Mouse (Mus musculus) liver, embryonic 14.5 days (tissue): ENCODE data around the gene Mst1. TPM values are rescaled to one million over a fixed set of nuclear protein-coding genes. Genes with fewer than 3 reads are reported as not detected.

Experiments
- ATAC-seq: fragments of 200-750 bp; cut with Nextera tagmentation; 2 replicates; pipeline ENCODE4 v1.8.0; 2017; ENCODE audit warnings: moderate number of reproducible peaks, mild to moderate bottlenecking, moderate library complexity; ENCODE audit not compliant: insufficient read depth
- DNase-seq, 3 experiments: peaks; one replicate each; pipeline ENCODE4 v3.0.0-alpha.2; 2012 to 2013; ENCODE audit warnings: low read depth in 3 of 3, low spot score in 3 of 3
- H3K27ac ChIP-seq: fragments of 300-500 bp; sonication (generic); 2 replicates; pipeline ENCODE4 v1.5.1; 2014; ENCODE audit warnings: moderate library complexity, mild to moderate bottlenecking, control low read depth, inconsistent platforms
- H3K27me3 ChIP-seq: fragments of 300-500 bp; sonication (generic); 2 replicates; pipeline ENCODE4 v1.6.1; 2014; ENCODE audit warnings: mild to moderate bottlenecking, low read length, moderate library complexity; ENCODE audit not compliant: control insufficient read depth, insufficient read depth
- H3K36me3 ChIP-seq: fragments of 300-500 bp; sonication (generic); replicated peaks from 2 replicates; pipeline ENCODE4 v1.6.1; 2014; ENCODE audit warnings: low read depth; ENCODE audit not compliant: control insufficient read depth, insufficient read depth
- H3K4me1 ChIP-seq, 2 experiments: fragments of 200-500 bp in 1 of 2; fragments of 300-500 bp in 1 of 2; sonication (generic) in 1 of 2; replicated peaks; 2 replicates each; pipeline ENCODE4 v1.6.1; 2012 to 2014; ENCODE audit warnings: antibody characterized with exemption in 1 of 2, inconsistent platforms in 1 of 2, low read length in 1 of 2; ENCODE audit not compliant: control insufficient read depth in 2 of 2, insufficient read depth in 2 of 2
- H3K4me2 ChIP-seq: fragments of 300-500 bp; sonication (generic); 2 replicates; pipeline ENCODE4 v1.6.1; 2014; ENCODE audit warnings: low read depth, mild to moderate bottlenecking, control low read depth, moderate library complexity
- H3K4me3 ChIP-seq, 2 experiments: fragments of 200-500 bp in 1 of 2; fragments of 300-500 bp in 1 of 2; sonication (generic) in 1 of 2; 2 replicates each; pipeline ENCODE4 v1.5.1; 2012 to 2014; ENCODE audit warnings: low read depth in 2 of 2, low read length in 2 of 2, mild to moderate bottlenecking in 2 of 2, control low read depth in 1 of 2, inconsistent platforms in 1 of 2, moderate library complexity in 1 of 2; ENCODE audit not compliant: insufficient read depth in 1 of 2
- H3K9ac ChIP-seq: fragments of 300-500 bp; sonication (generic); replicated peaks from 2 replicates; pipeline ENCODE4 v1.6.1; 2014; ENCODE audit warnings: mild to moderate bottlenecking, control low read depth, moderate library complexity
- H3K9me3 ChIP-seq: fragments of 300-500 bp; sonication (generic); 2 replicates; pipeline ENCODE4 v1.6.1; 2016; ENCODE audit warnings: low read length, mixed read lengths; ENCODE audit not compliant: control insufficient read depth
- CTCF ChIP-seq: IDR thresholded peaks from 2 replicates; pipeline ENCODE4 v1.5.1; 2016; ENCODE audit warnings: antibody characterized with exemption, low read depth, control low read depth
- EP300 ChIP-seq: IDR thresholded peaks from 2 replicates; pipeline ENCODE4 v1.6.1; 2016; ENCODE audit warnings: antibody characterized with exemption, low read depth
- WGBS: fragments of 180-500 bp; shearing (Covaris S2); extraction: QIAGEN DNeasy Blood & Tissue Kit; methylation state at CpG from one replicate; pipeline ENCODE4 v1.1.7; 2014; ENCODE audit not compliant: insufficient replicate concordance; 5-methylcytosine and 5-hydroxymethylcytosine counted together
- polyA plus RNA-seq, 2 experiments: library from polyadenylated mRNA; depleted of rRNA in 1 of 2; stranded (reverse) in 1 of 2; unstranded in 1 of 2; fragments of >200 nt; fragmentation: Nextera tagmentation in 1 of 2; extraction: Ambion mirVana in 1 of 2; gene quantifications; 2 replicates each; pipeline versions ENCODE4 v1.2.1 to v1.2.3; 2012 to 2014

Mst1 gene
- polyA plus RNA-seq, 2 experiments = 21.0 to 24.1 TPM

- Histone ChIP-seq H3K4me2 (no peak overlapping the region), H3K27ac (no peak overlapping the region), H3K9me3 (no peaks in the 10 kb centered on the region), H3K36me3 (peaks cover 87% of the 10 kb centered on the region), H3K4me1 (peaks cover 5 to 15% of the 10 kb centered on the region in 2 experiments), H3K27me3 (no peaks in the 10 kb centered on the region), H3K4me3 (no peak overlapping the region), H3K9ac (no peak overlapping the region)
- TF ChIP-seq CTCF (no peak), EP300 (no peak)
- 93% methylated on average over 22 of the region's 22 CpGs for WGBS
- ATAC-seq (no peak), DNase-seq (no peak)
Observed at GRCm38 (mm10) chr9:108054331-108055040, 25.8 kb upstream of the Mst1 start.

DNA sequence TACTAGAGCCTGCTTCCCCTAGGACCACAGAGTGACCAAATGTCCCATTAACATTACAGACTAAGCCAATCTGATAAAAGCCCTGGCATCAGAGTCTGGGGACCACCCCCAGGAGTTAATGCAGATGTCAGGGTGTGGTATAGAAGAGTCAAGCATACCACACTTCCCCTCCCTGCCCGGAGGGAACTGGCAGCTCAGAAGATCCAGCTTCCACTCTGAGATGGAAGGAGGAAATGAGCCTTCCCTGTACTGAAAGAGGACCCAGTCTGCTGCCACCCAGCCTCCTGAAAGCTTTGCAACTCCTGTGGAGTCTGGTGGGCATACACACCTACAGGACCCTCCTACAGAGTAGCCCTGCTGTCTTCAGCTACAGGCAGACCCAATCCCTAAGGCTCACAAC, 25.2 kb upstream of the Mst1 start:
- 41% methylated on average over 1 of the region's 1 CpGs for WGBS

DNA sequence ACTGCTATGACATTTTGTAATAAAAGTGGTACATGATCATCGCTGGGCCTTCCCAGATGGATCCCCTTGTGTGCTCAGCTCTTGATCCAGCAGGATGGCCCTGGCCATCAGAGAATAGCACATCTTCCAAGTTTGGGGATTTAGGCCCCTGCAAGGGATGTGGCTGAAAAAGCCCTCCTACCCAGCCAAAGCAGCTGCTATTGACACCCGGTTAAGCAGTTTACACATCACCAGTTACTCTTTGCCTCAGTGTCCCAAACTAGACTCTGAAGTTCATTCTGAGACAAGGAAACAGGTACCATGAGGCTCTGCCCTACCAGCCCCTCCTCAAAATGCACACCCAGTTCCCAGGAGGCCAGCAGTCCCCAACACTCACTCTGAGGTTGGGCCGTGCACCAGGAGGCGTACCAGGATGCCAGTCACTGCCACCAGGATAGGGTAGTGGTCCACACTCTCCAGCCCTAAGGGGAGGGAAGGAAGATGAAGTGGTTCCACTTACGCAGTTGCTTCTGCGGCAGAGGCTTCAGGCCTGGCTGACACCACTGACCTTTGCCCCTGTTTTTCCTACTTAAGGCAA, 24.5 kb upstream of the Mst1 start:
- Histone ChIP-seq H3K27ac (no peak overlapping the region), H3K27me3 (no peaks in the 10 kb centered on the region), H3K4me3 (no peak overlapping the region), H3K4me1 (peaks cover 0 to 6% of the 10 kb centered on the region in 2 experiments; a peak in 2 of 4 replicates), H3K9me3 (no peaks in the 10 kb centered on the region), H3K4me2 (no peak overlapping the region), H3K9ac (no peak overlapping the region), H3K36me3 (peaks cover 93% of the 10 kb centered on the region)
- WGBS = 94% methylated on average over 6 of the region's 6 CpGs
- no peak for DNase-seq
- TF ChIP-seq EP300 (no peak), CTCF (no peak)
- ATAC-seq = no peak

More for the DNA sequence above, 25.2 kb upstream of the Mst1 start:
- TF ChIP-seq EP300 (no peak), CTCF (no peak)
- ATAC-seq = no peak
- Histone ChIP-seq H3K4me1 (peaks cover 2 to 9% of the 10 kb centered on the region in 2 experiments), H3K4me3 (no peak overlapping the region), H3K9me3 (no peaks in the 10 kb centered on the region), H3K27me3 (no peaks in the 10 kb centered on the region), H3K27ac (no peak overlapping the region), H3K36me3 (peaks cover 93% of the 10 kb centered on the region), H3K4me2 (no peak overlapping the region), H3K9ac (no peak overlapping the region)
- no peak for DNase-seq

DNA sequence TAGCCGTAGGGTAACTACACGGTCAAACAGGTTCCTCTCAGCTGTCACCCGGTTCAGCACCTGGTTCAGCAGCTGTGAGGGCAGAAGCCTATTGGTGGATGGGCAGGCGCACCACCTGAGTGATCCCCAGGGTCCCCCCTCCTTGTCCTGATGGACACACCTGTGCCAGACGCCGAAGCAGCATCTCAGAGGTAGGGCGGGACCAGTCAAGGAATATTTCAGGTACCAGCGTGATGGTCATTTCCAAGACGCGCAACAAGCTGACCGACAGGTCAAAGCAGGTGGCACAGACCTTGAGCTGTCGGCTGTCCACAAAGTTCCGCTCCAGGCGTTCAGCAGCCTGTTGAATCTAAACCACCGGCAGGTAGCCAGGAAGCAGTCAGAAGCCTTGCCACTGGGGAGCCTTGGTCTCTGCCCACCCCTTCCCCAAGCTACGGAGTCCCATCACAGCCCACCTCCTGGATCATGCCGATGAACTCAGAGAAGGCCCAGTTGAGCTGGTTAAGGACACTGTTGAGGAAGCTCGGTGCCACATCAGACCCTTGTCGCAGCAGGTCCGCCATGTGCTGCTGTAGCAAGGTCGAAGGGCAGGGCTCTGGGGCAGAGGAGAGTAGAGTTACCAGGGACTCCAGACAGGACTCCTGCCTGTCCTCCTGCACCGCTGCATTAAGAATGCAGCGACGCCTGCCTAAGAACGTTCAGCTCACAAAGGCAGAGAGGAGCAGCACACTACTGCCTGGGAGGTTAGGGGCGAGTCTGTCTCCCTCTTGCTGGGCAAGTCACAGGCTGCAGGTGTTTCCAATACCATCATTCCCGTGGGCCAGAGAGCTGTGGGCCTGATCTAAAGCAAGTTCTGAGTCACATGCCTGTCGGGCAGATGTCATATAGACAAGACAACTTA, 23.6 kb upstream of the Mst1 start:
- H3K27me3 ChIP-seq = no peaks in the 10 kb centered on the region
- TF ChIP-seq EP300 (no peak), CTCF (no peak)
- DNase-seq (no peak), ATAC-seq (no peak)
- no peak overlapping the region for H3K27ac ChIP-seq
- peaks cover 0 to 6% of the 10 kb centered on the region in 2 experiments; a peak in 2 of 4 replicates for H3K4me1 ChIP-seq
- no peaks in the 10 kb centered on the region for H3K9me3 ChIP-seq
- H3K9ac ChIP-seq = no peak overlapping the region
- no peak overlapping the region for H3K4me2 ChIP-seq
- peaks cover 93% of the 10 kb centered on the region for H3K36me3 ChIP-seq
- H3K4me3 ChIP-seq = no peak overlapping the region
- 87% methylated on average over 28 of the region's 28 CpGs for WGBS

DNA sequence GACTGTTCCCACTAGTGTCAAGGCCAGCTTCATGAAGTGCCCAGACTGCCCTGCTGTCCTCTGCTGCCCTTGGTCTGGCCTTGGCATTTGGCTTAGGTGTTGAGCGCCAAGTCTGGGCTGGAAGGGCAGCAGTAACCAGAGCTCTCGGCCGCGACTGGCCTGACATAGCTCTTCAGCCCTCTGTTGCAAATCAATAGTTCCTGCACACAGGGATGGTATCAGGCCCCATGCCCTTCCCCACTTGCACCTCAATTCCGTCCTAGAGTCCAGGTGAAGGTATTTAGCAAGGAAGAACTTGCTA, 23.0 kb upstream of the Mst1 start:
- Histone ChIP-seq H3K9ac (no peak overlapping the region), H3K36me3 (peaks cover 93% of the 10 kb centered on the region), H3K27me3 (no peaks in the 10 kb centered on the region), H3K4me3 (no peak overlapping the region), H3K27ac (no peak overlapping the region), H3K9me3 (no peaks in the 10 kb centered on the region), H3K4me1 (peaks cover 0 to 6% of the 10 kb centered on the region in 2 experiments; a peak in 2 of 4 replicates), H3K4me2 (no peak overlapping the region)
- TF ChIP-seq EP300 (no peak), CTCF (no peak)
- DNase-seq (no peak), ATAC-seq (no peak)
- 89% methylated on average over 5 of the region's 5 CpGs for WGBS
